Mouse (Mus musculus): Measurements from ENCODE around the gene Pank4.

Gene Pank4

DNA sequence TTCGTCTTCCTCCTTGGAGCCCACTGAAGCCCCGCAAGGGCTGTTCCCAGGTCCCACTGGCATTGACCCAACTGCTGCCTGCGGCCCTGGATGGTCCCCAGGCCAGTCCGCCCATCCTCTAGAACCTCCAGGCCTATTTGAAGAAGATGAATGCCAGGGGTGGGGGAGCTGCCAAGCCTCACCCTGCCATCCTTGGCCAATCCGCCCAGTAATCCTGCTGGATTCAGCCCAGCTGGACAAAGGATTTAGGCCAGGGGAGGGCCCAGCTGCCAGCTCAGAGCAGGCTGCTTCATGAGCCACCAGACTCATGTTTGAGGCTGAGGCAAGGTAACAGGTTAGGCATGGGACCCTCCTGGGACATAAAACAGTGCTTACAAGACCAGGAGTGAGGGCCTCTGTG lies 46.9 kb downstream of the Pank4 start:
- intact Hi-C loops (cut with DNase I), result no loop called here

DNA sequence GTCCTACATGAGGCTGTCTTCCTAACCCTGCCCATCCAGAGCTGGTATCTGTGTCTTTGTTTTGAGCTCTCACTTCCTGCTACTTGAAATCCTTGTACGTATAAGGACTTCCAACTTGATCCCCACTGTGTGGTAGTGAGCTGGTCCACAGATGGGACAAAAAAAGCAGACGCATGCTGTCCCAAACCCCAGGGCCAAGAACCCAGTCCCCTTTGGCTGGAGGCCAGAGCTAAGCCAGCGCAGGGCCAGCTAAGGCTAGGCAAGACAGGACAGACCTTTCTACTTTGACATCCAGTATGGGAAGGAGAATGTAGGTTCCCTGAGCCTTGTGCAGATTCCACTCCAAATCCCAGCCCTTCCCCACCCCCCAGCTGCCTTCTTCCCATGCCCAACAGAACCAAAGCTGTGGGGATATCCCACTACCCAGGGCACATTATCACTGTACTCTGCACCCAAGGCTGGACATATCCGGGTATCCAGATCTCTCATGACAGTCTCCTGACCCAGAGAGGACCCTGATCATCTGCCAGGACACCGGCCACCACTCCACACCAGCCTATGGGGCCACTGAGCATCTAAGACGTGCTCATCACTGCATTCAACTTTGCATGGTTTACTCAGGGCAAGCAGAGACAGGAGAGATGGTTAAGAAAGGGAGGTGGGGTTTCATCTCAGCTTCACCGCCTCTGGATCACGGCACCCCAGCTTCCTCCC lies 47.5 kb downstream of the Pank4 start:
- intact Hi-C loops (cut with DNase I), result no loop called here

DNA sequence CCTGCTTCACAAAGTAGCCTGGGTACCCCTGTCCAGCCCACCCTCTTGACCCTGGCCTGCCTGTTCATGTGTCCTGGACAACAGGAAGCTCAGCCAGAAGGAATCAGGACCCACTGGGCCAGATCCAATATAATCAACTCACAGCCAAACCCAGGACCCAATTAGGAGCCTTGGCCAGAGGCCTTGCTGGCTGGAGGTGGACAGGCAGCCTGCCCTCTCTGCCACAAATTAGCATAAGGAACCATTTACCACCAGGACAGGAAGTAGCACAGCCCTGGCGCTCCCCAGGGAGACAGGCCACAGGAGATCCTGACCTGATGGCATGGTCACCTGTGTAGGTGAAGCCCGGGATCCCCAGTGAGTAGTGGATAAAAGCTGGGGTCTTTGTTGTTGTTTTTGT lies 48.2 kb downstream of the Pank4 start:
- intact Hi-C loops (cut with DNase I), result no loop called here

DNA sequence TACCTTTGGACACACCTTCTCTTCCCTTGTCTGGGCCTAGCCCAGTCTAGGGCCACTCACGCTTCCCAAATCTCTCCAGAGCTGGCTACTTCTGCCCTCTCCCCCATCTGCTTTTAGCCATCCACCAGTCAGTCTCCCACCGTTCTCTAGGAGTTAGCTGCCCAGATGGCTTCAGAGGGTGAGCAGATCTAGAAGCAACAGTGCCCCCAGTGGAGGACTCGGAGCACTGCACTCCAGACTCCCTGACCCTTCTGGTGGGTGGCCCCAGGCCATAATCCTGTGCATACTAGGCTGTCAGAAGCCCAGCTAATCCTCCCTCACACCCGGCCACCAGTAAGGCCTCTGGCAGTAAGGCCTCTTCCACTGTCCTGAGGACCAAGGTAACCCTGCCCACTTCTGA lies 48.9 kb downstream of the Pank4 start:
- intact Hi-C loops (cut with DNase I), result no loop called here

DNA sequence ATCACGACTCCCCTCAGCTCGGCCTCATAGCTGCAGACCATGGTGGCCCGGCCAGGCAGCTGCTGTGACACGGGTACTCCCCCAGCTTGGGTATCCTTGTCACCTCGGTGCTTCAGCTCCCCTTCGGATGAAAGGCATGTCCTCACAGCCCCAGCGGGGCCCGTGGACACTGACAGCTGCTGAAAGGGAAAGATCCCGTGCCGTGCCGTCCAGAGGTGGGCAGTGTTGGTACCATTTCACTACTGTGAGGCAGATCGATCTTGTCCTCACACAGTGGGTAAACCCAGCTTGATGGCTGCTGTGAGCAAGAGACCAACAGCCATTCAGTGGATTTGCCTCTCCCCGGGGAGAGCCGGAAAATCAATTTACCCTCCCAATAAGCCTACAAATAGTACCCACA lies 50.3 kb downstream of the Pank4 start:
- intact Hi-C loops (cut with DNase I), result no loop called here

DNA sequence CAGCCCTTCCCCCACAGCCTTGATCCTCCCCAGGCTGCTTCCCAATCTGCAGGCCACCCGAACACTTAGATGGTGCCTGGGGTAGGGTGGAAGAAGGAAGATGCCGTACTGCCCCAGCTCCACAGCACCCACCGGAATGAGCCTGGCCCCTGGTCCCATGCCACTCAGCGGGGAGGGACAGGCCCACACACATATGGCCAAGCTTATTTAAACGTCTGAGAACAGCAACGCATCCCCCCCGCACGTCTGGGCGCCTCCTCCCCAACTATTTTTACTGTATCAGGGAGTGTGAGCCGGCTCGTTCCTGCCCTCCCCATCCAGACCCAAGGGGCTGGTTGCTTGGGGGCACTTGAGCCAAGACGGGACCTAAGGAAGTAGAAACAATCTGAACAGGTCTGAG lies 50.9 kb downstream of the Pank4 start:
- intact Hi-C loops (cut with DNase I), result no loop called here

DNA sequence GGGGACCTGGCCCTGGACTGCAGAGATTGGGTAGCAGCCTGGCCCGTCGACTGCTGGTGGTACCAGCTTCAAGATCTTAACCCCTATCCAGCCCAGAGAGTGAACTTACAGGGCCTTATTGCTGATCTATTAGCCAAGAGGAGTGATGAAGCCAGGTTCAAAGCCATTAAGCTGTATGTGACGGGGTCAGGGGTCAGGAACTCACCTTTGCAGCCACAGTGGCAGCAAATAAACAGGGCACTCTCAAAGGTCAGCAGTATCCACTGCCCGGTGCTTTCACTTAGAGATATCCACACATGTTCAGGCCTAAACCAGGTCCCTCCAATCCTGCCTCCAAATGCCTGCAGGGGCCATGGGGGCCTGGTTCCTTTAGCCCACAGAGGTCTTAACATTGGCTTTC lies 51.6 kb downstream of the Pank4 start:
- intact Hi-C loops (cut with DNase I), result no loop called here

DNA sequence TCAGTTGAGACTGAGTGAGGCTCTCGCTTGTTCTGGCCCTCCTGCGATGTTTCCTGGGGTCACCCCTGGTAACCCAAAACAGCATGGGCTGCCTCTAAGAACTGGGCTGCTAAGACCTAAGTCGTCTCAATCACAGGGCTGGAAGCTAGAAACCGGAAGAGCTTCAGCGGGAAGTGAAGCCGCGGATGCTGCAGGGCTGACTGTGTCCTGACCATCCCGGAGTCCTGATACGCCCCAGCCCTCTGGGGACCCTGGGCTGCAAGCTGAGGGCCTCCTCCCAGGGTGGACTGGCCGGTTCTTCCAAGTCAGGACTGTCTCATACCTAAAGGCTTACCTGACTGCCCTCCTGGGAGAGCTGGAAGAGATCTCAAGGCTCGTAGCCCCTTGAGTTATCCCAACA lies 52.9 kb downstream of the Pank4 start:
- intact Hi-C loops (cut with DNase I), result no loop called here

DNA sequence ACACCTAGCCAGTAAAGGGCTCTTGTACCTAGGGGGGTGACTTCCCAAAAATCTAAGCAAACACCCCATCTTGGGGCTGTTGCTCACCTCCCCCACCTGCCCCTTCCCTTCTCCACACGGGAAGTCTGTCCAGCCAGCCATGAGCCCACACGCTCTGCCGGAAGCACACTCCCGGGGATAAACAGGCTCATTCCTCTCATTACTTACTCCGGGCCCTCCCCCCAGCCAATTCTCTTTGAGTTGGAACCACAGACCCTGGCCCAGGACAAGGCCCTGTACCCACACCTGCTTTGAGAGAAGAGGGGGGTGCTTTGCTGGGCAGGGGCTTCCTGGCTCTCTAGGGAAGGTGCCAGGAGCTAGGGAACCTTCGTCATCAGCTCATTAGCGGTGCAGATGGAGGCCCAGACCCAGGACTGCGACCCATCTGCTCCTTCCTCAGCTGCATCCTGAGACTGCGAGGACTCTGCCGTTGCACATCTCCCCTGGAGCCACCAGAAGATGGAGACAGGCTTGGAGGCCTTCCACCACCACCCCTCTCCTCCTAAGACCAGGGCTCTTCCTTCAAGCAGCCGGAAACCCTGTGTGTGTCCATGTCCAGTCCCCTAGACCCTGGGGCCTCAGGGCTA lies 53.4 kb downstream of the Pank4 start:
- intact Hi-C loops (cut with DNase I), result no loop called here

DNA sequence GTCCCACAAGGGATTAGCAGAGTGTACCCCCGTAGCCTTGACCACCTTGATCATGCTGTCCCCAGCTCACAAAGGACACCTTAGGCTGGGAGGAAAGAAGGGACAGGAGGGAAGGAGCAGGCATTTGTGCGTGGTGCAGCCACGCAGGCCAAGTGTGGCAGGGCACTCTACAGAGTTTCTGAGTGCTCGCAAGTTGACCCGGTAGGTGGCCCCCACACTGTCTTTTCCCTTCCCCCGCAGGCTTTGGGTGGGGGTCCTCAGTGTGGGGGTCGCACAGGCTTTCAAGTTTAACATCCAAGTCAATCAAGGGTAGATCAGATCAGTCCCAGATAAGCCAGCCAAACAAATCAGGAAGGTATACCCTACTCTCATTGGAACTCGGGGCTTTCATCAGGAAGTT lies 54.1 kb downstream of the Pank4 start:
- intact Hi-C loops (cut with DNase I), result no loop called here

DNA sequence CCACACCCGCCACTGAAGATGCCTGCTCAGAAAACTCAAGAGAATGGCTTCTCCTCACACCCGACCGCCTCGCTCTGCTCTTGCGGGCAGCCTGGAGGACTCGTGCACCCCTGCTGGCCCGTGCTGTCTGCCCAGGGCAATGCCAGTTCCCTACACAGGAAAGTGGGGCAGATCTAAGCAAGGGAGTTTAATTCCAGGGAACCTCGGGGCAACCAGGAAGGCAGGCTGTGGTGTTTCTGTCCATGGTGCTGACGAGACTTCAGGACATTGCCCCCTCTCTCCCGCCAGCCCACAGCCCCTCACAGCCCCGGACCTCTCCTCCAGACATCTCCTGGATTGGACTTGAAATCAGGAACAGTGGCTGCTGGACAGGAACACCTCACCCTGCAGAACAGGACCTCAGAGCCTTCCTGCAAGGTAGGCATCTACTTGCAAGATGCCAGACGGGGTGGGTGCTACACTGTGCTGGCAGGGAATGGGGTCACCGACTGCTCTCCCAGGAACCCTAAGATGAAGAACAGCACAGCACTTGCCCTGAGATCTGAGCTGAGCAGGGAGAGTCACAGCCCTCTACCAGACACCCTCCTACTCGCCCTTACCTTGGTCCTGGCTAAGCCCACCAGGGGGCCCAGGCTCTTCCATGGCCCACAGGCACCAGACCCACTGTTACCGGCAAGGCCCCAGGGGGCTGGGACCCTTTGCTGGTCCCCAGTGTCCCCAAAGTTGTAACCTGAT lies 54.8 kb downstream of the Pank4 start:
- intact Hi-C loops (cut with DNase I), result no loop called here

DNA sequence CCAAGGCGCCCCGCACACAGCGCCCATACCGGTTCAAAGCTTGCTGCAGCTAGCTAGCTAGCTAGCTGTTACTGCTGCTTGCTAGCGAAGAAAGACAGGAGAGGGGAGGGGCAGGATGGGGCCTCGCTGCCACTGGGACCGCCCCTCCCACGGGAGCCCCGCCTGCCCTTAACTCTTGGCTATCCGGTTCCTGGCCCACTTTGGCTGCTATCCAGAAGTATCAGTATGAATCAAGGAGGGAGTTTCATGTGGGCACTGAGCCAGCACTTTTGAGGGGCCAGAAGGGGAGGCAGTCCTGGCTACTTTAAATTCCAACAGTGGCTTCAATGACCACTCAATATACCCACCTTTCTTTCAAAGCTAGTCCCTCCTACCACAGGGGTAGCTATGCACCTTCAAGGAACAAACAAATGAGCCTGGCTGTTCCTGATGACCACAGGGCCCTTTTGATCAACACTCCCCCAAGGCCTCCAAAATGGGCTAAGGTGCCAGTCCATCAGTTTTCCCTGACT lies 55.5 kb downstream of the Pank4 start:
- intact Hi-C loops (cut with DNase I), result no loop called here

DNA sequence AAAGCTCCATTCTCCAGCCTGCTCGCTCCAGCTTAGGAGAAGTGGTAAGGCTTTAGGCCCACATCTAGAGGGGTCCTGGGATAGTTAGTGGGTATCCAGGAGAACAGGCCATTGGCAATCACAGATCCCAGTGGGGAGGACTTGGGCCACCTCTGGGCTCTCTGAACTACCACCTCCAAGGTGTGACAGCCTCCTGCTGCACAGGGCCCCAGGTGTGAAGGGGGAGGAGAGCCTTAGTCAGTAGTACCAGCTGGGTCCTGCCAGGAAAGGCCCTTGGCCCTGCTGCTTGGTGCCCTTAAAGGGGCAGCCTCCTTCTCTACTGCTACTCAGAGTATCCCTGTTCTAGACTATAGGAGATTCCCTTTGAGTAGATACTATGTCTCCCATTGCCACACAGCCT lies 56.2 kb downstream of the Pank4 start:
- intact Hi-C loops (cut with DNase I), result no loop called here

DNA sequence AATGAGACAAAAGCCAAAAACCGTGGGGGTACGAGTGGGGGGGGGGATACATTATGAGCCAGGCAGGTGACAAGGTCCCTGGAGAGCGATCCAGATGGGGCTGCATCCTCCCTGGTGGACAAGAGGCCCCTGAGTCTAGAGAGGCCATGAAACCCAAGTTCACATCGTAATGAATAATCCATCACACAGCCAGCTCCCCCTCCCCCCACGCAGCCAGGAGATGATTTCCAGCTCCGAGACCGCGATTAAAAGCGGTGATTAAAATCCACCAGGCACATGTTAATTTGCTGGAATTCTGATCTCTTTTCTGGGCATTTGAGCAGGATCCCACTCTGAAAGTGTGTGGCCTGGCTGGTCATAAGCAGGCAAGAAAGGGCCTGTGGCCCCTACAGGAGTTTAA lies 56.9 kb downstream of the Pank4 start:
- intact Hi-C loops (cut with DNase I), result no loop called here

DNA sequence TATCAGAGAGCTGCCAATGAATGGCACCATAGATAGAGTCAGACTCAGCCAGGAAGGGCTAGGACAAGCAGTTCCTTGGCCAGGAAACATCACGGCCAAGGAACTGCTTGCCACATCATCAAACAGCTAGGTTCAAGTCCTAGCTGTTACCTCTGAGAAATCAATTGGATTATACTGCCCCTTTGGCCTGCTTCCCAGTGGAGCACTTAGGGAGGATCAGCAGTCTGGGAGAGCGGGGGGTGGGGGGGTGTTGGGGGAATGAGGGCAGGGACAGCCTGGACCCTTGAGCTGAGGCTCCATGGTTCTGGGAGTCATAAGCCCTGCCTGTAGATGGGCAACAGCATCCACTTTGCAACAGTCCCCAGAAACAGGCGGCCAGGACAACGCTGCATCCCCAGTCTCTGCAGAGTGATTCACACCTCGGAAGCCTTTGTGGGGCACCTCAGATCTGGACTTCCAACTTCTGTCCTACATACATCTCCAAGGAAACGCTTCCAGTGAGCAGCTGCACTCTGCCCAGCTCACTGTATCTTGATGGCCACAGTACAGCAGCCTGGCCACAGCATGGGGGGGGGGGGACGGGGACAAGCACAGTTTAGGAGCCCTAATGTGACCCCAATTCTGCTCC lies 58.4 kb downstream of the Pank4 start:
- intact Hi-C loops (cut with DNase I), result no loop called here

DNA sequence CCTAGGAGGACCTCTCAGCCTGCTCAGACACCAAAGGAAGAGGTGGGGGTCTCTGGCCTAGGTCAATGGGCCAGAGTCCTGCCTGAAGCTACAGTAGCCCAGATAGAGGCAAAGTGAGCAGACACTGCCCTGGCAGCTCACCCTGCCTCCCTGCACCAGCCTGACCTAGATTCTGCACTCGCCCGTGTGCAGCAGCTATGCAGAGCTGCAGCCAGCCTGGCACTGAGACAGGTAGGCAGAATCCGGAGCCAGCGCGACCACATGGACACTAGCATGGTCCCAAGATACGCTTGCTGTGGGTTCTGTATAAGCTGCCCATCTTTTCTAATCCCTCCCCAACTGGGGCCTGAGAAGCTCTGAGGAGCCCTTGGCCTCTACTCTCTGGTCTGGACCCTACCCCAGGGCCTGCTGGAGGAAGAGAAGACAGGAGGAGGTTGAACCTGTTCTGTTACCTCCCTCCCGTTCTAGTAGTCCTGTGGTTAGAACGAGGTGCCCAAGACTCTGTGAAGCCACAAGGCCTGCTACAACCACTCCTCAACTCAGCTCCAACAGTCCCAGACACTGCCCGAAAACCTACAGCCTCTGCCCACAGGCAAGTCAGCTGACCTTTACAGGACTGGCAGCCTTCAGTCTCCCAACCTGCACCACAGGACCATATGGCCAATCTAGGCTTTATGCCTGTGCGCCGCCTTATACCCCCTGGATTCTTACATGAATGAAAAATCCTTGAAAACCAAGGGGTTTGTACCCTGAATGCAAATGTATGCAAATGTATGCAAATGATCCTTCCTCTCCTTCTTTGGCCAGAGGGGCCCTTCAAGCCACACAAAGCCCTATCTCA lies 60.5 kb downstream of the Pank4 start:
- intact Hi-C loops (cut with DNase I), result no loop called here
